Mouse (Mus musculus) v-Abl transformed pro-B cells (cell line): Measurements from ENCODE around the gene Plin1.

ENCODE experiments used
- in situ Hi-C, 2 experiments: fragments of 400-800 bp; cut with MboI; formaldehyde crosslinking; loops; one replicate each; pipeline ENCODE4 v1.15.1; 2025; ENCODE audit not compliant: unreplicated experiment in 2 of 2

Plin1 gene

DNA sequence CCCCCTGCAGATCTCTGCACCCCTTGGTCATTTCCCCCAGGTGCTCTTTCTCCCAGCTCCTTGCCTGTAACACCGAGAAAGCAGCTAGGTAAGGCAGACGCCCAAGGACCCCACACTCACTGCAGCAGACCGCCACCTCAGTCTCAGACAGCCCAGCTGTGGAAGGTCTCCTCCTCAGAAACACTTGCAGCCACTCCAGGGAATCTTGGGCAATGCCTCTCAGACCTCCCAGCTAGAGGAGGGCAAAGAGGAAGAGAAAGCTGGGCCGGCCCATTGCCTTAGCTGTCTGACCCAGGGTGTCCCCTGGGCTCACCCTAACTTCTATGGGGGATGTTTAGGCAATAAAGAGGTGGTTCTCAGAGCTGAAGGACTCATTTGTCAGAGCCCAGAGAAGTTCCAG is at the start of gene Plin1:
Plin1 (minus strand) TSS at position 282 of the 400 bp plus-strand sequence.
- in situ Hi-C loops: loop anchor here in 1 of 2 experiments (10.0 kb wide), 1 partner anchor 358 kb away; no protein-coding TSS in a partner anchor

DNA sequence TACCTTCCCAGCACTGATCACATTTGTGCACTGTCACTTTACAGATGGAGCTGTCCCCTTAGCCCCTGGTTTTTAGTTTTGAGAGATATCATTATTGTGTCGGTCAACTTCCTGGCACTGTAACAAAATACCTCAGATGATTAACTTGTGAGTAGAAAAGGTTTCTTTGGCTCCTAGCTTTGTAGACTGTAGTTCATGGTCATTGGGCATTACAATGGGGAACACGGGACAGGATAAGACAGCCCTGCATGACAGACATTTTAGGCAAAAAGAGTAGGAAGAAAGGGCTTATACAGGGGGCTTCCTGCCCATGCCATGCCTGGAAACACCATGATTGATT is 49.8 kb upstream of the Plin1 start:
- in situ Hi-C loops: loop anchor here (25.0 kb wide), 5 partner anchors 305 to 1080 kb away; partner anchors contain the start of genes Rccd1 (in 1 of the 2) and Zscan2 (in 1 of the 2)

DNA sequence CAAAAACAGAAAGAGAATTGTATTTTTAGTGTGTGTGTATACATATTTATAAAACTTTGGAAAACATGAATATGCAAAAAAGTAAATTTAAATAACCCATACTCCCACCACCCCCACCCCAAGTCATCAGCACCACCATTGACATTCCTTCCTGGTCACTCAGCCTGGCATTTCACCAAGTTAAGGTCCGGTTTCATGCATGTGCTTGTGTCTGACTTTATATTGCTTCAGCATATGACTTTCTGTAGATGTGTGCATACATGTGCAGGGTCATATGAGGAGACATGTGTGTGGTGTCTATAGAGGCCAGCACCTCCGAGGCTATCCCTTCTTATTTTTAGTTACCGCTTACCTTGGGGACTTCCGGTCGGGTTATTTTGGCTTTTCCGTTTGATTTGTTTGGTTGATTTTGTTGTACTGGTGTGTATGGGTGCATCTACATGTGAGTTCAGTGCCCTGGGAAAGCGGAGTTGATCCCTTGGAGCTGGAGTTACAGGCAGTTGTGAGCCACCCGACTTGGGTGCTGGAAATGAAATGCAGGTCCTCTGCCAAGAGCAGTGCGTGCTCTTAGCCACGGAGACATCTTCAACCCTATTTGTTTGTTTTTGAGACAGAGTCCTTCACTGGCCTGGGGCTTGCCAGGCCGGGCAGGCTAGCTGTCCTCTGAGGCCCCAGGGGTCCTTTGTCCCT is 49.3 kb upstream of the Plin1 start:
- in situ Hi-C loops: loop anchor here (25.0 kb wide), 5 partner anchors 305 to 1080 kb away; partner anchors contain the start of genes Rccd1 (in 1 of the 2) and Zscan2 (in 1 of the 2)

DNA sequence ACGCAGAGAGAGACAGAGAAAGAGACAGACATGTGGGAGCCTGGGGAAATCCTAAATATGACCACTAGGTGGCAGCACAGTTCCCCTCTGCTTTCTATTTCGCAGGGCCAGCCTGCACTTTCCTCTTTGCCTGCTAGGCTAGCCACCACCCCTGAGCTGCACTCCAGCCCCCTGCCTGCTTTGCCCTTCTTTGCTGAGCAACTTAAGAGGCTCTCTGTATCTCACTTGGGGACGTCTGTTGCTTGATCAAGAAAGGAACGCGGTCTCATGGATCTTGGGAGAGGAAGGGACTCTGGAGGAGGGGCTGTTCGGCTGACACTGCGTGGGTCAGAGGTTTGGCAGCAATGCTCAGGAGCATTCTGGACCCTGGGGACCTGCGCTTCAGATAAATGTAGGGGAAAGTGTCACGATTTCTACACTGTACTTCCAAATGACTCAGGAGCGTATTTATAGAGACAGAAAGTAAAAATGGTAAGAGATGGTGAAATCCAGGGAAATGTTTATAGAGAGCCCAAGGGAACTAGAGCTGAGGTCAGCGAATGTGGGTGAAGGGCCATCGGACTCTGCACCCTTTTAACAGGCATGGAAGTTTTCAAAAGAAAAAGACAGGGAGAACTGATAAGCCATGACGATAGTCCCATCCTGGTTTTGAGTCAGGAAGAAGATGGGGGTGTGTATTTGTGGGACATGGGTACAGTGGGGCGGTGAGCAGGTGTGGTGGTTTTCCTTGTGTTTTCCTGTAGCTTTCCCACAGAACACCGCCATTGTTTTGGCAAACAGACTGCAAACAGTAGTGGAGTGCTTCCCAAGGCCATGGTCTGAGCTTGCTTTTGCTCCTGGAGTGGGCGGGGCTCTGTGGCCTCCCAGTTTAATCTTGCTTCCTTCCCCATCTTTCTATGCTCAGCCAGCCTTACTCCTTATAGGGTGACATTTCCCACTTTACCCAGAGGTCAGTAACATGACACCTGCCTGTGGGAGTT is 48.2 kb upstream of the Plin1 start:
- in situ Hi-C loops: loop anchor here (25.0 kb wide), 5 partner anchors 306 to 1081 kb away; partner anchors contain the start of genes Rccd1 (in 1 of the 2) and Zscan2 (in 1 of the 2)

DNA sequence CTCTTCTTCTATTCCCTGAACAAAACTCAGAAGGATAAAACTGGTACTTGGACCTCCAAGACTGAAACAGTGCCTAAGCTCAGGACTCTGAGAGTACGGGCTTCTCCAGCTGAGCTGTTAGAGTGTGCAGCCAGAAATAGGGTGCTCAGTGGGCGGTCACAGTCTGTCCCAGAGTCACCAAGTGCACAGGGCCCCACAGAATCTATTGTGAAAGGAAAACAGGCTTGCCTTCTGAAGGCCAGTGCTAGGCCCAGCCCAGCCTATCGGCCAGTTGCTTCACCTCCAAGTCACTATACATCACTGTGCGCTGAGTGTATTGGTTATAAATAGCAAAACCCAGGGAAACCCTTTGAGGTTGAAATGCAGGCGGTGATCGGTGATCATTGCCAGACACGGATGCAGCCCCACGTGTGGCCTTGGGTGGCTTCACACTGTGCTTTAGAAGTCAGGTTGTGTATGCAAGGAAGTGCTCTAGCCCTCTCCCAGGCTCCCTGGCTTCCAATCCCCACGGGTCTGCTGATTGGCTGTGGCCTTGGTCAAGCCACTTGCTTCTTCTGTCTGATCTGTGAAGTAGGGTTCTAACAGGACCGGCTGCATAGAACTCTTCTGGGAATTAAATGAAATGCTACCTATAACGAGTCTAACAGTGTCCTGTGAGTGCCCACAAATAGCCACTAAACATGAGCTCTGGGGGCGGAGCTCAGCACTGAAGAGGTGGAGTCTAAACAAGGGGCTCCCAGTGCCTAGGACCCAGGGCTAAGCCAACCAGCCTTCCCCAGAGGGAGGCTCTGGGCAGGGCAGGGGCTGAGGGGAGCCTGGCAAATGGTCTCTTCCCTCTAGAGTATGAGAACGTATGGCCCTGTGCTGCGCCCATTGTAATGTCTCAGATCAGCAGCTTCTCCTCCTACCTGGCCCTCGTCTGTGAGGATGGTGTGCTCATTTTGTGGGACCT is 39.1 kb upstream of the Plin1 start:
- in situ Hi-C loops: no loop called here

DNA sequence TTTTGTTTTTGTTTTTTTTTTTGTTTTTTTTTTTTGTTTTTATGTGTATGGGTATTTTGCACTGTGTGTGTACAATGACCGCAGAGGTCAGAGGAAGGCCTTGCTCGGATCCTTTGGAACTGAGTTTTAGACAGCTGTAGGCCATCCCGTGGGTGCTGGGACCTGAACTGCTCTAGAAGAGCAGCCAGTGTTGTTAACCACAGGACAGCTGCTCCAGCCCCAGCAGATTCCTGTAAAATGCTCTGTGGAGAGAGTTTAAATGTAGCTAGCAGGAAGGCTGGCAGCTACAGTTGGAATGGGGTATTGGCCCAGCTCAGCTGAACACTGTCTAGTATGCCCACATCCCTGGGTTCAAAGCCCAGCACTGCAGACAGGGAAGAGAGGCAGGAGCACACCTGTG is 37.0 kb upstream of the Plin1 start:
- in situ Hi-C loops: no loop called here

DNA sequence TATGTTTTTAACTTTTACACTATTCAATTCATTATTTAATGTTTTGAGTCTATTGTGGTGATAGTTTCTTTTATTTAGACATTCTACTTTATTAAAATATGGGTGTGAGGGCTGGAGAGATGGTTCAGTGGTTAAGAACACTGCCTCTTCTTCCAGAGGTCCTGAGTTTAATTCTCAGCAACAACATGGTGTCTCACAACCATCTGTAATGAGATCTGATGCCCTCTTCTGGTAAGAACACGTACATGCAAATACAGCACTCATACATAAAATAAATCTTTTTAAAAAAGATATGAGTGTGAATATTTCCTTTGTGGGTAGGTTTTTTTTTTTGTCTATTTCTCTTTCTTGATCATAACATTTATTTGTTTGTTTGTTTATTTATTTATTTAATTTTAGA is 33.3 kb upstream of the Plin1 start:
- in situ Hi-C loops: no loop called here

DNA sequence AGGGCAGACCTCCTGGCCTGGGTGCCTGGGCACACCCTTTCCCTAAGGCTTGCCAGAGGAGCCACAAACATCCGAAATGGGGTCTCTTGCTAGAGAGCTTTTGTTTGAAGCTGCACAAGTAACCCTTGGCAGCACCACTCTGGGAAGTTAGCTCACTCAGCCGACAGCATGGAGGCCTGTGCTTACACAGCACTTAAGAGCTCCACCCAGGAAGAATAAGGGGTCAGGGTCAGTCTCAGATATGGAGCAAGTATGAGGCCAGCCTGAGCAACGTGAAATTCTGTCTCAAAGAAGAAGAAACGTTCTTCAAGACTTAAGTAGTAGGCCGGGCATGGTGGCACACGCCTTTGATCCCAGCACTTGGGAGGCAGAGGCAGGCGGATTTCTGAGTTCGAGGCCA is 29.4 kb upstream of the Plin1 start:
- in situ Hi-C loops: no loop called here

DNA sequence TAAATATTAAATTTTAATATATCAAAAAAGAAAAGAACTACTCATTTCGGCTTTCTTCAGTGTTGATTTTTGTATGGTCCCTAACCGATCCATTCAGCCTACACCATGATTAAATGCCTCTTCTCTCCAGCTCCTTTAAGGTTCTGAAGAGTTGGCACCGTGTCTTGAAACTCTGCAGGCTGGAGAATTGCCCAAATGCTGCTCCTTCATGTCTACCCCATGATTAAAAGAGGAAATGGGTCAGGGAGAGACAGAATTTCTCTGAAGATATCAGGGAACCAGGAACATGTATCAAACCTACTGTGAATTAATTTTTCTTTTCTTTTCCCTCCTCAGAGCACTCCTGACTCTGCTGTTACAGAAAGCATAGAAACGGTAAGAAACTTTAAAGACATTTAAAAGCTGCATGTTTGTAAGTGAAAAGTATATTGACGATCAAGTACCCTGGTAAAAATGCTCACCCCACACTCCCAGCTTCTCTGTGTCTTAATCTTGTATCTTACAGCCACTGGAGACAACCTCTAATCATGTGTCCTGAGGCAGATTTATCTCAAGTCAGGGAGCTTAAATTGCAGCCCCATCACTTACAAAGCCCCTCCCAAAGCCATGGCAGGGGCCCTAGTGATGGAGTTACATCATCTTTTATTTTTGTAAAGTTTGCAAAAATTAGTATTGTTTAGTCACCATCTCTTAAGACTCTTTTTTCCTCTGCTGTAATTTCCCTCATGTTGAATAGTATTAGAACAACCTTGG is 28.6 kb upstream of the Plin1 start:
- in situ Hi-C loops: no loop called here

DNA sequence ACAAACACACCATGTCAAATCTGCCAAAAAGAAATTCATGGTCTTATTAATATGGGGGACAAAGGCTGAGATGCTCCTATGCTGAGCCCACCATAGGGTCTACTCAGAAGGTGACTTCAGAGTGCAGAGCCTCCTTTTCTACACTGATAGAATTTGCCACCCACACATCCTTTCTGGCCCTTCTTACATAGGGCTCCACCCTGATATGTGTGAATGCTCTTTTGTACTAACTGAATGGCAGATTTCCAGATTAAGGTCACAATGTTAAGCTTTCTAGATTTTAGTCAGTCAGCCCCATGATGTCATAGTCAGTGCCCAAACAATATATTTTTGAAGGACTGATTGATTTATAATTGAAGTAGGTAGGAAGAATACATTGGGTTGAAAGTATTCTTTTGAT is 27.1 kb upstream of the Plin1 start:
- in situ Hi-C loops: no loop called here

DNA sequence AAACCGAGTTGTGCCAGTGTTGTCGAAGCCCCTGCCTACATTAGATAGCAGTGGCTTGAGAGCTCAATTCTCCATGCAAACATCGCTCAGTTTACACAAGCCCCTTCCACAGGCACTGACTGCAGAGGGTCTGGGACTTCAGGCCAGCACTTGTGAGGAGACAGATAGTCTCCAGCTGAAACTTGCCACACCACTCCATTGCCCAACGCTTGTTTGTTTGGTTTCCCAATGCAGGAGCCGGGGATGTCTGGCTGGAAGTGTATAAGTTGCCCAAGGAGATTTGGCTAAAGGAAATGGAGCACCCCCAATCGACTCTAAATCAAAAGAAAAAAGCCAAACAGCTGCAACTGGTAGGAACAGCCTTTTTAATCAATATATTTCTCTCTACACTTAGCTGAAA is 25.5 kb upstream of the Plin1 start:
- in situ Hi-C loops: no loop called here

DNA sequence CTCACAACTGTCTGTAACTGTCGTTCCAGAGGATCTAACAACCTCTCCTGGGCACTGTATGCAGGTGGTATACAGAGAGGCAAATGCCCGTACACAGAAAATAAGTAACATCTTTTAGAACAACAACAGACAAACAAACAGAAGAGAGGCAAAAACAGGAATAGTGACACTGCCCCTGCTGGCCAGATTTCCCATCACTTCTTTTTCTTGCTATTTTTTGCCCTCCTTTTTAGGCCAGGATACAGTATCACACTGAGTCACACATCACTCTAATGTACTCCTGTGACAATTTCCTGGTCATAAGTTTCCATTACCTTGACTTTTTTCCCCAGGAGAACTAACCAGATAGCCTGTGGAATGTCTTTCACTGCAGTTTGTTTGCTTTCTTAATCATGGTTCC is 23.6 kb upstream of the Plin1 start:
- in situ Hi-C loops: no loop called here

DNA sequence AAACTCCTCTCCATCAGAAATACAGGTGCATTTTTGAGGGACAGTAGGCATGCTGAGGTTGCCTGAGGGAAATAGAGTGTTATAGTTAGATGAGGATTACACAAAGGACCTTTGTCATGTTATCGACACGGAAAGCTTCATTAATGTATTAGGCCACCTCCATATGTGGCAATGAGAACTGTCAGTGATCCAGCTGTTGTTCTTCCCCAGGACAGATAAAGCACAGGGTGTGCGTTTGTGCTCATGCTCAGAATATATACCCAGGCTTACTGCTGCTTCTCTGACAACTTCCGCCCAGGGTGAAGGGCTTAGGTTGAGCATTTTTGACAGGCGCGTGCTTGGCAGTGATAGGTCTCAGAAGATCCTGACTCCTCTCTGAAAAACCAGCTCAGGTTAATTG is 16.8 kb upstream of the Plin1 start:
- in situ Hi-C loops: no loop called here

DNA sequence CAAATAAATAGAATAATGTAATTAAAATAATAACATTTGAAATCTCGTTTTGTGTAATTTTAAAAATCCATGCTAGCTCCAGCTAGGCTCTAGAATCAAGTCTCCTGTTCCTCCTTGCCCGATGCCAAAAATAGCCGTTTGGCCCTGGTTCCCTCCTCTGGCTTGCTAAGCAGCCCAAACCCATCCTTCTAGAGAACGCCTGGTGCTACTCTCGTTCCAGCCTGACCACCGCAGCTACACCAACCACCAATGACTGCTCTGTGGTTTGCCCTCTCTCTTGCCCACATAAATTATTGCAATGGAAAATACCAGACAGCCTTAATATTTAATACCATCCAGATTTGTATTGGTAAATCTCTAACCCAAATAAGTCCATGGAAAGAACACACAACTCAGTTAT is 15.0 kb upstream of the Plin1 start:
- in situ Hi-C loops: no loop called here

DNA sequence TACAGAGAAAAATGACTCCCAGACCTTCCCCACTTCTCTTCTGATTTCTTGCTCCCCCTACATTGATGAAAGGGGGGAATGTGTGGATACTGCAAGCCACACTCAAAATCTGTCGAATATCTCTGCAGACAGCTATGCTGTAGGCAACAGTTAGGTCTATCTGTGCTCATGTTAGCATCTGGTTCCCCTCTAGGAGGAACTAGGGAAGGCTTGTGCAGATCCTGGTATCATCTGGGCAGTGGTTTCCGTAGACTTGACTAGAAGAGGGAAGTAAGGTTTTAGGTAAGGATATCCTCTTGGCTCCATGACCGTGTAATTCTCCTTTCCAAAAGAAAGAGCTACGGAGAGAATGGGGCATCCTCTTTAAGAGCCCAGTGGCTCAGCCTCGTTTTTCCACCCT is 11.9 kb upstream of the Plin1 start:
- in situ Hi-C loops: no loop called here

DNA sequence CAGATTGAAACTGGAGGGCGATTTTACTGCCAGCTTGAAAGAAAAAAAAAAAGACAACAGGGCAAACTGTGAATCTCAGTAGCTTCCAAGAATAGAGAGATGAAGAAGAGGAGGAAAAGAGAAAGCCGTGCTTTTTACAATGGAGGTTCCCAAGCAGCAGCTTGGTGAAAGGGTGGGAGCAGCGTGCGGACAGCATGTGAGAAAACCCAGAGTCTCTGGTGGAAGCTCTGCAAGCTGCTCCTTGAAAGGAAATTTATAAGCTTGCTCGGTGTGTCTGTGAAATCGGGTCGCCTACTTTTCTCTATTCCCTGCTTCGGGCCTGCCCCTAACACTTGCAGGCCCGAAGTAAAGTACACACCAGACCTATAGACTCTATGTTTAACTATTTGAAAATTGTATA is 11.3 kb upstream of the Plin1 start:
- in situ Hi-C loops: no loop called here

DNA sequence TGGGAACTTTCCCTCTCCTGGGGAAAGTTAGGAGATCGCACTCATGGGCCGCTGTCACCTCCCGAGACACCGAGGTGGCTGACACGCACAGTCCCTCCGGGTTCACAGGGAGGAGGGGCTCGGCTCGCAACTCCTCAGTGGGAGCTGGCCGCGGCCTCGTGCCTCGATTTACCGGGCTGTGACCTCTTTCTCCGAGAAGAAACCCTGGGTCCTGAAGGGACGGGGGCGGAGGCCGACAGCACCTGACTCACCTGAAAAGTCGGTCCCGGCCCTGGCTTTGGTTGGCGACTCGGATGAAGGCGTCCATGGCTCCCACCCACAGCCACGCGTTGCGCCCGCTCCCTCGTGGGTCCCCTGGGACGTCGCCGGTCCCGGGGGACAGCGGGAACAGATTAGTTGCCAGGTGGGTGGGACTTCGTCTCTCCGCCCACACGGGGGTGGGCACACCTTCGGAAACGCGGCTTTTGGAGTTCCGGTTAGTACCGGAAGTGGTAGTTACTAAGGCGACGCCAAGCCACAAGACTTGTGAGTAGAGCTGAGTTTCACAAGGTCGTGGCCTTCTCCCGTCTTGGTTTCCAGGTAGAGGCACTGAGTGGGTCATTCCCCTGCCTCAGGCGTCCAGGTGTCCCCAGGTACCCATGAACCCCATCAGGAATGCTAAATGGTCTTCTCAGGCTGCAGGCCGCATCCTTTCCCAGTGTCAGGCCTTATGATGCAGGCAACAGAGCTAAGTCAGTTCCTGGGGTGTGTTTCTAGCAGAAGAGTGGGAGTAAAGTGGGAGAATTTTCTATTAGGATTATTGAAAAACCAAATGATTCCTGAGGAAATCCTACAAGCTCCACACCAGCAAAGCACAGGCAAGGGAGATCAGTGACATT is 10.2 kb upstream of the Plin1 start, which contains the start of the genes Pex11a and Wdr93:
Pex11a (minus strand) TSS at position 473 of the 878 bp plus-strand sequence.
Wdr93 (plus strand) TSS at position 505 of the 878 bp plus-strand sequence.
- in situ Hi-C loops: no loop called here

DNA sequence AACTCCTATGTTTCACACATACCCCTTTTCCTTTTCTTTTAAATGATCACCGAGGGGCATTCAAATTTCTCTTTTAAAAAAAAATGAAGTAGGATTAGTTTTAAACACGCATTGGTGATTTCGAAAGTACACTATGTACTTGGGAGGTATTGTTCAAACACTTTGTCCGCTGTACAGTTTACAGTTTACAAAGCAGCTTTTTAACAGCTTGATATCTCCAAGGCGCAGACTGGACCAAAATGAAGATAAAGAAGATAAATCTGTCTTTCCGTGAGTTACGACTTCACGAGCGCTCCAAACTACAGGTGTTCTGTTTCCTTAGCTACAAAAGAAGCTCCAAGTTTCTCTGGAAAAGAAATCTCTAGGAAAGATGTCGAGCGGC is 9.6 kb upstream of the Plin1 start:
- in situ Hi-C loops: no loop called here

DNA sequence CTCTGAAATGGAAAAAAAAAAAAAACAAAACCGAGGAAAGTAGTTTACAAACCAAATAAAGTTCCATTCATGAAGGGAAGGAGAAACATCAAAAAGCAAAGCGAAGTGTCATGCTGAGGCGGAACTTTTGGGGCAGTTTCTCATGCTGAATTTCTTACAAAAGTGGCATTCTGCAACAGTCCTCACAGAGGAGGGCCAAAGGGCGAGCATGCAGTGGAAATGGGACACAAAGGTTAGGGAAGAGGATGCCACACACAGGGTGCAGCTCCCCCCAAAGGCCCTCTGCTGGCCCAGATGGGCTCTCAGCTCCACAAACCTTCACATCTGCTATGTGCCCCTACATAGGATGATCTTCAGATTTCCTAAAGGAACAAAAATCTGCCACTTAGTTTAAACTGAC is 7.6 kb upstream of the Plin1 start:
- in situ Hi-C loops: no loop called here
